Mouse (Mus musculus) kidney, postnatal 0 days (tissue): ENCODE measurements at regions not wholly inside any gene's neighbourhood (a gene's known extent, or its start where the extent isn't known, plus 50 kb on each side); places are given as distances from the start of the nearest gene placed in this dataset.

ENCODE experiments used
- ATAC-seq: fragments of 200-750 bp; cut with Nextera tagmentation; replicated peaks from 2 replicates; pipeline ENCODE4 v1.8.0; 2017; ENCODE audit warnings: low read depth, moderate number of reproducible peaks, moderate TSS enrichment, moderate library complexity; ENCODE audit not compliant: low FRiP score
- DNase-seq: peaks from one replicate; pipeline ENCODE4 v3.0.0-alpha.2; 2016; ENCODE audit warnings: low spot score
- H3K27ac ChIP-seq: fragments of 300-500 bp; sonication (generic); 2 replicates; pipeline ENCODE4 v1.5.1; 2014; ENCODE audit warnings: mild to moderate bottlenecking
- H3K27me3 ChIP-seq: fragments of 300-500 bp; sonication (generic); 2 replicates; pipeline ENCODE4 v1.6.1; 2014; ENCODE audit warnings: low read length, mixed read lengths; ENCODE audit not compliant: insufficient read depth
- H3K36me3 ChIP-seq: fragments of 300-500 bp; sonication (generic); 2 replicates; pipeline ENCODE4 v1.6.1; 2014; ENCODE audit warnings: low read length, mixed read lengths; ENCODE audit not compliant: insufficient read depth
- H3K4me1 ChIP-seq: fragments of 300-500 bp; sonication (generic); replicated peaks from 2 replicates; pipeline ENCODE4 v1.6.1; 2014; ENCODE audit warnings: antibody characterized with exemption, low read length, mixed read lengths; ENCODE audit not compliant: insufficient read depth
- H3K4me2 ChIP-seq: fragments of 300-500 bp; sonication (generic); 2 replicates; pipeline ENCODE4 v1.6.1; 2014; ENCODE audit warnings: mild to moderate bottlenecking, low read length, moderate library complexity, mixed read lengths
- H3K4me3 ChIP-seq: fragments of 300-500 bp; sonication (generic); replicated peaks from 2 replicates; pipeline ENCODE4 v1.5.1; 2014; ENCODE audit warnings: low read depth, low read length
- H3K9ac ChIP-seq: fragments of 300-500 bp; sonication (generic); 2 replicates; pipeline ENCODE4 v1.6.1; 2014; ENCODE audit warnings: low read depth, low read length
- H3K9me3 ChIP-seq: fragments of 300-500 bp; sonication (generic); replicated peaks from 2 replicates; pipeline ENCODE4 v1.6.1; 2016; ENCODE audit warnings: low read length, inconsistent platforms, mixed read lengths
- CTCF ChIP-seq: IDR thresholded peaks from 2 replicates; pipeline ENCODE4 v1.5.1; 2016; ENCODE audit warnings: antibody characterized with exemption, low read depth, mild to moderate bottlenecking, moderate library complexity
- WGBS: fragments of 180-500 bp; shearing (Covaris S2); extraction: QIAGEN DNeasy Blood & Tissue Kit; methylation state at CpG from one replicate; pipeline ENCODE4 v1.1.7; 2014; 5-methylcytosine and 5-hydroxymethylcytosine counted together

- Histone ChIP-seq H3K4me3 (no peak overlapping the region), H3K4me1 (0 out of 2 replicates have a peak, but pooled peaks cover 2% of the 10 kb centered on the region), H3K9me3 (no peaks in the 10 kb centered on the region), H3K27me3 (no peaks in the 10 kb centered on the region), H3K4me2 (no peak overlapping the region), H3K36me3 (no peaks in the 10 kb centered on the region), H3K27ac (no peak overlapping the region), H3K9ac (no peak overlapping the region)
- DNase-seq (no peak), ATAC-seq (no peak)
- no peak for TF ChIP-seq CTCF
- 39% methylated on average over 4 of the region's 4 CpGs for WGBS
These were observed 69.1 kb upstream of the Pced1b start for GRCm38 (mm10) chr15:97177806-97178205.

DNA sequence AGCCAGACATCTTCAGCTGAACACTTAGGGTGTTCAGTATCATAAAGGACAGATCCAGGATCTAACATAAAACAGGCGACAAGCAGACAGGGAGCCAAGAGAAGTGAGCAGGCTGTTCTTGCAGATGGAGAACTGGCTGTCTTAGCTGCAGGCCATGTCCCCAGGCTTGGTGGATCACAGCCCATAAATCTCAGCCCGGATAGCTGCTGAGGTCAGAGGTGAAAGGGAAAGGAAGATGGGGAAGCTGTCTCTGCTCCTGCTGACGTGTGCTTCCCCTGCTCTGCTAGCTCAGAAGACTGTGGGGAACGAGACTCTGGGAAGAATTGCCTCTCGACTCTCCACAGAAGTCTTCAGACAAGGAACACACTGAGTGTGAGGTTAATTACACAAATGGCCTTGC lies 71.9 kb upstream of the Pced1b start:
- no peak overlapping the region for H3K4me2 ChIP-seq
- TF ChIP-seq CTCF, result no peak
- no peaks in the 10 kb centered on the region for H3K4me1 ChIP-seq
- H3K36me3 ChIP-seq, result no peaks in the 10 kb centered on the region
- DNase-seq, result peak; percentile 84
- no peaks in the 10 kb centered on the region for H3K27me3 ChIP-seq
- WGBS, result 11% methylated on average over 5 of the region's 5 CpGs
- H3K9ac ChIP-seq, result no peak overlapping the region
- no peak overlapping the region for H3K4me3 ChIP-seq
- peak; percentile 73 for ATAC-seq
- H3K9me3 ChIP-seq, result no peaks in the 10 kb centered on the region
- H3K27ac ChIP-seq, result peak overlapping the region; percentile 52

- Histone ChIP-seq H3K27me3 (no peaks in the 10 kb centered on the region), H3K27ac (no peak overlapping the region), H3K36me3 (no peaks in the 10 kb centered on the region), H3K9ac (no peak overlapping the region), H3K4me1 (no peaks in the 10 kb centered on the region), H3K4me2 (no peak overlapping the region), H3K4me3 (no peak overlapping the region), H3K9me3 (no peaks in the 10 kb centered on the region)
- TF ChIP-seq CTCF, result no peak
- DNase-seq (no peak), ATAC-seq (no peak)
- 83% methylated on average over 17 of the region's 17 CpGs for whole genome bisulfite sequencing
These were observed 73.7 kb upstream of the Pced1b start for GRCm38 (mm10) chr15:97173233-97173632.

- ATAC-seq (no peak), DNase-seq (no peak)
- no peaks in the 10 kb centered on the region for H3K9me3 ChIP-seq
- TF ChIP-seq CTCF, result no peak
- no peak overlapping the region for H3K4me3 ChIP-seq
- no peaks in the 10 kb centered on the region for H3K27me3 ChIP-seq
- WGBS, result 48% methylated on average over 6 of the region's 6 CpGs
- H3K36me3 ChIP-seq, result no peaks in the 10 kb centered on the region
- no peaks in the 10 kb centered on the region for H3K4me1 ChIP-seq
- H3K9ac ChIP-seq, result no peak overlapping the region
- no peak overlapping the region for H3K4me2 ChIP-seq
- no peak overlapping the region for H3K27ac ChIP-seq
These were observed 76.8 kb upstream of the Pced1b start for GRCm38 (mm10) chr15:97170074-97170473.

DNA sequence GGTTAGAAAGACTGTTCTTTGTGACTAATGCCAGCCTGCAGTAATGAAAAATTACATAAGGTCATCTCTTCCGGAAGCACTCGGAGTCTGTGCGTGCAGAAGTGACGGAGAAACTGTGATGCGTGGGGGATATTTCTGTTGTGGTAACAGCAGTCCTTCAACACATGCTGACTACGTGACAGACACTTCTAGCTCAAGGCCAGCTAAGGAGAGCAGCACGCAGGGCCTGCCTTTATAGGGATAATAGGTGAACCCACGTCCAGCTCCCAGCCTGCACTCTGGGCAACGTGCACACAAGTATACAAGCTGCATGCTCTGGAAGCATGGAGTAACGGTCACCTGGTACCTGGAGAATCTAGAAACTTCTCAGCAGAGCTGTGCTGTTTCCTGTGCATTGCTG lies 77.5 kb upstream of the Pced1b start:
- Histone ChIP-seq H3K4me2 (no peak overlapping the region), H3K27me3 (no peaks in the 10 kb centered on the region), H3K27ac (no peak overlapping the region), H3K36me3 (no peaks in the 10 kb centered on the region), H3K9ac (no peak overlapping the region), H3K4me3 (no peak overlapping the region), H3K4me1 (no peaks in the 10 kb centered on the region), H3K9me3 (no peaks in the 10 kb centered on the region)
- WGBS, result 69% methylated on average over 10 of the region's 10 CpGs
- ATAC-seq (no peak), DNase-seq (no peak)
- TF ChIP-seq CTCF, result no peak

DNA sequence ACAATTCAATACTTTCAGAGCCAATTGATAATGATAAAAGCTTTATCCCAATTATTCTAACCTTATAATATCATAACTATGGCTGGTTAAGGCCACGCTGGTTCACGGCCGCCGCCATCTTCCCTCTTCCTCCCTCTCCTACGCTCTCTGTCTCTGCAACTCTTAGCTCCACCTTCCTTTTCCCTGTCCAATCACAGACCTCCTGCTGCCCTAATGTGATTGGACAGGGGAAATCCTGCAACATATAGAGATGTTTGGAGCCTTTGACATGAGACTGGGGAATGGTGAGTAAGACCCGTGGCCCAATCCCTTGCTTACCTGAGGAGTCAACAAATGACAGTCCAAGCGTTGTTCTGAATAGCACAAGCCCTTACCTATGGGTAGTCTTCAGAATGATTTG lies 79.8 kb upstream of the Pced1b start:
- Histone ChIP-seq H3K4me1 (no peaks in the 10 kb centered on the region), H3K4me2 (no peak overlapping the region), H3K27ac (no peak overlapping the region), H3K4me3 (no peak overlapping the region), H3K9ac (no peak overlapping the region), H3K27me3 (no peaks in the 10 kb centered on the region), H3K9me3 (no peaks in the 10 kb centered on the region), H3K36me3 (no peaks in the 10 kb centered on the region)
- ATAC-seq, result no peak
- 97% methylated on average over 7 of the region's 7 CpGs for WGBS
- TF ChIP-seq CTCF, result no peak
- DNase-seq, result no peak

DNA sequence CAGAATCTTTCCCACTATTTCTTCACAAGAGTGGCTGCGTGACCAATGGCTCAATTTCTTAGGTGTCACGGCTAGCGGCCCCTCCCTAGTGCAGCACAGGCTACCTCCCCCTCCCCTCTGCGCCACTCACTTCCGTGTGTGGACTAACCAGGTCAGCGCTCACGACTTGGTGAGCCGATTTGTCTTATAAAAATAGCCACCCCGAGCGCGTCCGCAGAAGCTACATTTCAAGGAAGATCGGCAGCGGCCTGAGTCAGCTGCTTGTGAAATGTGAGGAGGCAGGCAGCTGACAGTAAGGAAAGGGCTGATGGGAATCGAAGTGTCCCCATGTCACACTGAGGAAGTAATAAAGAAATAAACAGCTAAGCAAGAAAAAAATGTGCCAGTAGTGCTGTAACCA lies 82.3 kb upstream of the Pced1b start:
- Histone ChIP-seq H3K4me3 (no peak overlapping the region), H3K27me3 (no peaks in the 10 kb centered on the region), H3K9ac (no peak overlapping the region), H3K9me3 (no peaks in the 10 kb centered on the region), H3K36me3 (no peaks in the 10 kb centered on the region), H3K4me1 (no peaks in the 10 kb centered on the region), H3K4me2 (peak overlapping the region; percentile 34), H3K27ac (no peak overlapping the region; the same call in 1 of the 2 replicates)
- ATAC-seq (no peak), DNase-seq (peak; percentile 58)
- TF ChIP-seq CTCF, result no peak
- 29% methylated on average over 15 of the region's 15 CpGs for WGBS
